Mouse (Mus musculus): ENCODE measurements around the gene Bach1. TPM values are rescaled to one million over a fixed set of nuclear protein-coding genes. Genes with fewer than 3 reads are reported as not detected.

The Bach1 gene
- polyA plus RNA-seq, 1 experiment from 2014 or later, result 7.8 TPM

DNA sequence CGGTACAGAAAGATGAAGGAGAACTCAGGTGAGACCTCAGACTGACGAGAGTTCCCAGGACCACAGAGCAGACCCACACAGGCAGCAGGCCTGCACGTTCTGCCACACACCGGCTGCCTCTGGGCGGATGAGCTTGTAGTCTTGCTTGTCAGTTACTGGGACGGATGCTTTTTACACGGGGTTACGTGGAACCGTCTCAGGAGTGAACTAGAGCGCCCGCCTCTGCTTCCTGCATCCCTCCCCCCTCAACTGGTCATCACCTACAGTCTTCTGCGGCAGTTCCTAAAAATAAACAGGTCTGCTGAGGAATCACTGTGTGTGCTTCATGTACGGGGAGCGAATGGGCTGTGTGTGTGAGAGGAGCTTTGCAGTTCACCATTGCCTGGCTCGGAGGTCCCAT, 24.7 kb downstream of the Bach1 start:
- Histone ChIP-seq H3K27ac (ENCODE audit: low read length) (no peak overlapping the region), H3K27me3 (ENCODE audit: control insufficient read depth, insufficient read depth, low read depth, low read length) (no peaks in the 10 kb centered on the region), H3K4me1 (replicated peaks; ENCODE audit: control insufficient read depth, insufficient read depth, low read length) (peaks cover 6% of the 10 kb centered on the region), H3K9me3 (ENCODE audit: control insufficient read depth, low read length) (no peaks in the 10 kb centered on the region), H3K36me3 (ENCODE audit: control insufficient read depth, insufficient read depth, low read length) (peaks cover 17% of the 10 kb centered on the region), H3K4me3 (ENCODE audit: low read length) (no peak overlapping the region), H3K9ac (ENCODE audit: low read length) (no peak overlapping the region), H3K4me2 (ENCODE audit: low read depth, low read length) (no peak overlapping the region)
- no peak for ATAC-seq (ENCODE audit: low read depth)
- WGBS, result 80% methylated on average over 15 of the region's 15 CpGs

- H3K4me1 ChIP-seq (replicated peaks; ENCODE audit: control insufficient read depth, insufficient read depth, low read length), result peaks cover 6% of the 10 kb centered on the region
- no peak overlapping the region for H3K27ac ChIP-seq (ENCODE audit: low read length)
- ATAC-seq (ENCODE audit: low read depth), result no peak
- 83% methylated on average over 4 of the region's 4 CpGs for WGBS
- no peak overlapping the region for H3K9ac ChIP-seq (ENCODE audit: low read length)
- H3K4me3 ChIP-seq (ENCODE audit: low read length), result no peak overlapping the region
- no peaks in the 10 kb centered on the region for H3K9me3 ChIP-seq (ENCODE audit: control insufficient read depth, low read length)
- H3K4me2 ChIP-seq (ENCODE audit: low read depth, low read length), result no peak overlapping the region
- peaks cover 21% of the 10 kb centered on the region for H3K36me3 ChIP-seq (ENCODE audit: control insufficient read depth, insufficient read depth, low read length)
- H3K27me3 ChIP-seq (ENCODE audit: control insufficient read depth, insufficient read depth, low read depth, low read length), result no peaks in the 10 kb centered on the region
These were observed 26.1 kb downstream of the Bach1 start for GRCm38 (mm10) chr16:87724826-87725225.

GRCm38 (mm10) chr16:87725241-87725640, 26.5 kb downstream of the Bach1 start:
- no peak overlapping the region for H3K4me3 ChIP-seq (ENCODE audit: low read length)
- 80% methylated on average over 5 of the region's 5 CpGs for WGBS
- H3K36me3 ChIP-seq (ENCODE audit: control insufficient read depth, insufficient read depth, low read length), result peaks cover 21% of the 10 kb centered on the region
- H3K27ac ChIP-seq (ENCODE audit: low read length), result no peak overlapping the region; the same call in 1 of the 2 replicates
- H3K4me2 ChIP-seq (ENCODE audit: low read depth, low read length), result no peak overlapping the region
- H3K9ac ChIP-seq (ENCODE audit: low read length), result no peak overlapping the region
- peaks cover 6% of the 10 kb centered on the region for H3K4me1 ChIP-seq (replicated peaks; ENCODE audit: control insufficient read depth, insufficient read depth, low read length)
- no peak for ATAC-seq (ENCODE audit: low read depth)
- H3K9me3 ChIP-seq (ENCODE audit: control insufficient read depth, low read length), result no peaks in the 10 kb centered on the region
- no peaks in the 10 kb centered on the region for H3K27me3 ChIP-seq (ENCODE audit: control insufficient read depth, insufficient read depth, low read depth, low read length)

DNA sequence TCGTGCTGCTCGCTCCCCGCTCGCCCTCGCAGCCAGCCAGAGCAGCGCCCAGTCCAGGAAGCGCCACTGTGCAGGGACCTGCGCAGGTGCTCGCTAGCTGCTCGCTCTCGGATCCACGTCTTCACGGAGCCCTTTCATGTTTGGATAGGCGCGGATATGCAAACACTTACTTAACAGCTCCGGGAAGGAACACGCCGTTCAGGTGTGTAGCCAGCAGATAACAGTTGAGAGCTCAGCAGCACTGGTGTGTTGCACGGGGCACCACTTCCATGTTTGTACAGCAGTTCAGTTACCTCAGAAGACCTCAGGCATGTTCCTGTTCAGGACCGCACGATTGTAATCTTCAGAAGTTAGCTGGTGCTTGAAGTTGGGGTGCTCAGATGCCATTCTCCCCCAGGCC, 27.2 kb downstream of the Bach1 start:
- Histone ChIP-seq H3K9me3 (ENCODE audit: control insufficient read depth, low read length) (no peaks in the 10 kb centered on the region), H3K4me2 (ENCODE audit: low read depth, low read length) (peak overlapping the region; percentile 12; the same call in 1 of the 2 replicates), H3K36me3 (ENCODE audit: control insufficient read depth, insufficient read depth, low read length) (peaks cover 26% of the 10 kb centered on the region), H3K4me3 (ENCODE audit: low read length) (no peak overlapping the region), H3K9ac (ENCODE audit: low read length) (no peak overlapping the region), H3K27ac (ENCODE audit: low read length) (peak overlapping the region; percentile 70), H3K27me3 (ENCODE audit: control insufficient read depth, insufficient read depth, low read depth, low read length) (no peaks in the 10 kb centered on the region), H3K4me1 (replicated peaks; ENCODE audit: control insufficient read depth, insufficient read depth, low read length) (peaks cover 6% of the 10 kb centered on the region)
- 64% methylated on average over 21 of the region's 21 CpGs for WGBS
- ATAC-seq (ENCODE audit: low read depth), result peak; percentile 93

- peak; percentile 50 for ATAC-seq (ENCODE audit: low read depth)
- Histone ChIP-seq H3K4me3 (ENCODE audit: low read length) (no peak overlapping the region), H3K9ac (ENCODE audit: low read length) (no peak overlapping the region), H3K27me3 (ENCODE audit: control insufficient read depth, insufficient read depth, low read depth, low read length) (no peaks in the 10 kb centered on the region), H3K36me3 (ENCODE audit: control insufficient read depth, insufficient read depth, low read length) (peaks cover 26% of the 10 kb centered on the region), H3K9me3 (ENCODE audit: control insufficient read depth, low read length) (no peaks in the 10 kb centered on the region), H3K27ac (ENCODE audit: low read length) (peak overlapping the region; percentile 70), H3K4me1 (replicated peaks; ENCODE audit: control insufficient read depth, insufficient read depth, low read length) (peaks cover 6% of the 10 kb centered on the region), H3K4me2 (ENCODE audit: low read depth, low read length) (peak overlapping the region; percentile 12; the same call in 1 of the 2 replicates)
- 64% methylated on average over 6 of the region's 6 CpGs for WGBS
These were observed 27.6 kb downstream of the Bach1 start for GRCm38 (mm10) chr16:87726369-87726768.

- Histone ChIP-seq H3K9me3 (ENCODE audit: control insufficient read depth, low read length) (no peaks in the 10 kb centered on the region), H3K27ac (ENCODE audit: low read length) (no peak overlapping the region), H3K27me3 (ENCODE audit: control insufficient read depth, insufficient read depth, low read depth, low read length) (no peaks in the 10 kb centered on the region), H3K9ac (ENCODE audit: low read length) (no peak overlapping the region), H3K36me3 (ENCODE audit: control insufficient read depth, insufficient read depth, low read length) (peaks cover 26% of the 10 kb centered on the region), H3K4me1 (replicated peaks; ENCODE audit: control insufficient read depth, insufficient read depth, low read length) (peaks cover 6% of the 10 kb centered on the region), H3K4me2 (ENCODE audit: low read depth, low read length) (no peak overlapping the region), H3K4me3 (ENCODE audit: low read length) (no peak overlapping the region)
- 72% methylated on average over 9 of the region's 9 CpGs for WGBS
- ATAC-seq (ENCODE audit: low read depth), result no peak
These were observed 28.5 kb downstream of the Bach1 start for GRCm38 (mm10) chr16:87727250-87727649.

DNA sequence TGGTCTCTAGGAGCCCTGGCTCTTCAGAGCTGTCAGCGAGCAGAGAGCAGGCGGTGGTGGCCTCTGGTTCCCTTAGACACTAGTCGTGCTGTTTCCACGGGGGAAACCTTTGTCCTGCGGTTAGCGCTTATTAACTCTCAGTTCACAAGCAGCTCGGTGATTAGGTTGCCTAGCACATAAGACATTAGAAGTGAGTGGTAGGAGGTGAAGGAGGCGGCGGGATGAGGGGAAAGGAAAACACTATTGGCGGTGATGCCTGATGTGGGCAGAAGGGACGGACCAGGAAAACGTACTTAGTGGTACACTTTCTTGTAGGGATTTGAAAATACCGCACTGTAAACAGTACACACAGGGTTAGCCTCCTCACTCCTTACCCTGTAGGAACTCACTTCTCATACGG, 29.2 kb downstream of the Bach1 start:
- no peak overlapping the region for H3K4me3 ChIP-seq (ENCODE audit: low read length)
- no peak for ATAC-seq (ENCODE audit: low read depth)
- H3K36me3 ChIP-seq (ENCODE audit: control insufficient read depth, insufficient read depth, low read length), result peaks cover 25% of the 10 kb centered on the region
- no peak overlapping the region for H3K4me2 ChIP-seq (ENCODE audit: low read depth, low read length)
- no peak overlapping the region for H3K9ac ChIP-seq (ENCODE audit: low read length)
- peaks cover 6% of the 10 kb centered on the region for H3K4me1 ChIP-seq (replicated peaks; ENCODE audit: control insufficient read depth, insufficient read depth, low read length)
- no peaks in the 10 kb centered on the region for H3K9me3 ChIP-seq (ENCODE audit: control insufficient read depth, low read length)
- WGBS, result 79% methylated on average over 14 of the region's 14 CpGs
- H3K27ac ChIP-seq (ENCODE audit: low read length), result no peak overlapping the region
- no peaks in the 10 kb centered on the region for H3K27me3 ChIP-seq (ENCODE audit: control insufficient read depth, insufficient read depth, low read depth, low read length)

DNA sequence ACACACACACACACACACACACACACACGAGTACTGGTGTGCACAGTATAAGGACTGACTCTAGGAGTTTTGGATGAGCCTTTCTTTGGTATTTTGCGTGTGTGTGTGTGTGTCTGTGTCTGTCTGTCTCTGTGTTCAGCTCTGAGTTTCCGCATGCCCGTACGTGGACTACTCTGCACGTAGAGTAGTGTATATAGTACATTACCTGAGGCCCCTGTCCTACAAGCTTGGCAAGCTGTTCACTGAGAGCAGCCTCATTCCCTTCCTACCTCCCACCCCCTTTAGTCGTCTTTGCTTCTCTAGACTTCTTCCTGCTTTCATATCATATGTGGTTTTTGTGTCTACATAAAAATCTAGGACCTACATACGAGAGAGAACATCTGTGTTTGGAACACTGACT, 30.0 kb downstream of the Bach1 start:
- no peak overlapping the region for H3K27ac ChIP-seq (ENCODE audit: low read length)
- no peaks in the 10 kb centered on the region for H3K9me3 ChIP-seq (ENCODE audit: control insufficient read depth, low read length)
- peaks cover 18% of the 10 kb centered on the region for H3K36me3 ChIP-seq (ENCODE audit: control insufficient read depth, insufficient read depth, low read length)
- WGBS, result 87% methylated on average over 8 of the region's 8 CpGs
- H3K4me1 ChIP-seq (replicated peaks; ENCODE audit: control insufficient read depth, insufficient read depth, low read length), result peaks cover 6% of the 10 kb centered on the region
- no peaks in the 10 kb centered on the region for H3K27me3 ChIP-seq (ENCODE audit: control insufficient read depth, insufficient read depth, low read depth, low read length)
- H3K9ac ChIP-seq (ENCODE audit: low read length), result no peak overlapping the region
- ATAC-seq (ENCODE audit: low read depth), result no peak
- no peak overlapping the region for H3K4me2 ChIP-seq (ENCODE audit: low read depth, low read length)
- no peak overlapping the region for H3K4me3 ChIP-seq (ENCODE audit: low read length)

DNA sequence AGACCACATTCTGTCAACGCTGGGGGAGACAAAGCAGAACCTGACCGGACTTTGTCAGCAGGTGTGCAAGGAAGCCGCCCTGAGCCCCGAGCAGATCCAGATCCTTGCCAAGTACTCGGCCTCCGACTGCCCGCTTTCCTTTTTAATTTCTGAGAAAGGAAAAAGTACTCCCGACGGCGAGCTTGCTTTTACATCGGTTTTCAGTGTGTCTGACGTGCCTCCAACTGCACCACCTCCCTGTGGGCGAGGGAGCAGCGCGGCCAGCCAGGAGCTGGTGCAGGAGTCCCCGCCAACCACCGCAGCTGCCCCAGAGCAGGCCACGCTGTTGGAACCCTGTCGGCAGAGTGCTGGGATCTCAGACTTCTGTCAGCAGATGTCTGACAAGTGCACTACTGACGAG, 30.7 kb downstream of the Bach1 start:
- peaks cover 19% of the 10 kb centered on the region for H3K36me3 ChIP-seq (ENCODE audit: control insufficient read depth, insufficient read depth, low read length)
- WGBS, result 85% methylated on average over 20 of the region's 20 CpGs

DNA sequence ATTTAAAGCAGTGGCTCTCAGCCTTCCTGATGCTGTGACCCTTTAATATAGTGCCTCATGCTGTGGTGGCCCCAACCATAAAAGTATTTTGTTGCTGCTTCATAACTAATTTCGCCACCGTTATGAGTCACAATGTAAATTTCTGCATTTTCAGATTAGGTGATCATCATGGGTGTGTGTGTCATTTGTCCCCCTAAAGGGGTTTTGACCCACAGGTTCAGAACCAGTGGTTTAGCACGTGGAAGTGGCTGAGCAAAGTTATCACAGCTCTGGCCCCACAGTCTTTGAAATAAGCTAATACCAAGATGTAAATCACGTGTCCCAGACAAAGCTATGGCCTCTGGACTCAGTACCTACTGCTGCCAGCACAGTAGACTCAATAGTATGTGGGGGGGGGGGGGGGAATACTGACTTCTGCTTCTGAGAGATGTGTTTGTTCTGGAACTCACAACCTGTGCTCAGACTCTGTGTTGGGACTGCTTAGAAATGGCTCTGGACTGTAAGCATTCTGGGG, 36.2 kb downstream of the Bach1 start:
- no peak overlapping the region for H3K4me2 ChIP-seq (ENCODE audit: low read depth, low read length)
- ATAC-seq (ENCODE audit: low read depth), result no peak
- H3K9me3 ChIP-seq (ENCODE audit: control insufficient read depth, low read length), result no peaks in the 10 kb centered on the region
- WGBS, result 91% methylated on average over 4 of the region's 4 CpGs
- H3K4me1 ChIP-seq (replicated peaks; ENCODE audit: control insufficient read depth, insufficient read depth, low read length), result no peaks in the 10 kb centered on the region
- H3K36me3 ChIP-seq (ENCODE audit: control insufficient read depth, insufficient read depth, low read length), result peaks cover 13% of the 10 kb centered on the region
- H3K27ac ChIP-seq (ENCODE audit: low read length), result no peak overlapping the region
- no peak overlapping the region for H3K9ac ChIP-seq (ENCODE audit: low read length)
- H3K27me3 ChIP-seq (ENCODE audit: control insufficient read depth, insufficient read depth, low read depth, low read length), result no peaks in the 10 kb centered on the region
- no peak overlapping the region for H3K4me3 ChIP-seq (ENCODE audit: low read length)

More for the DNA sequence above, 30.7 kb downstream of the Bach1 start:
- Histone ChIP-seq H3K4me2 (ENCODE audit: low read depth, low read length) (no peak overlapping the region), H3K27me3 (ENCODE audit: control insufficient read depth, insufficient read depth, low read depth, low read length) (no peaks in the 10 kb centered on the region), H3K9me3 (ENCODE audit: control insufficient read depth, low read length) (no peaks in the 10 kb centered on the region), H3K4me3 (ENCODE audit: low read length) (no peak overlapping the region), H3K4me1 (replicated peaks; ENCODE audit: control insufficient read depth, insufficient read depth, low read length) (peaks cover 6% of the 10 kb centered on the region), H3K9ac (ENCODE audit: low read length) (no peak overlapping the region), H3K27ac (ENCODE audit: low read length) (no peak overlapping the region)
- ATAC-seq (ENCODE audit: low read depth), result no peak
